Mouse (Mus musculus): ENCODE data around the gene Shmt1.

GRCm38 (mm10) chr11:60776107-60776828, 35.2 kb downstream of the Shmt1 start:
- TF ChIP-seq CTCF (IDR thresholded peaks at IDR 0.05), result no peak
- no peak for TF ChIP-seq EP300 (IDR thresholded peaks at IDR 0.05)
